Mouse (Mus musculus) lung, postnatal 10 days (tissue): Measurements from ENCODE around the gene Mxd1.

Experiments used
- DNase-seq: peaks from one replicate; pipeline ENCODE4 v3.0.0; 2021

Mxd1 gene

GRCm38 (mm10) chr6:86598742-86599193, 70.2 kb downstream of the Mxd1 start:
- DNase-seq: no peak
